Mouse (Mus musculus) ovary, postnatal 10 days (tissue): ENCODE measurements around the gene Cnksr1.
"Not testable (repeated sequence)": the region's sequence is repeated elsewhere in the genome, so short reads cannot be mapped to it uniquely, and the experiment has no call there.

Experiments
- DNase-seq: peaks from one replicate; pipeline ENCODE4 v3.0.0; 2022; ENCODE audit warnings: low spot score

Gene Cnksr1

GRCm38 (mm10) chr4:134238279-134238651, at the start of gene Cnksr1:
Gene Cnksr1, minus strand, starts transcription at chr4:134238399.
- peak; percentile 62 for DNase-seq

DNA sequence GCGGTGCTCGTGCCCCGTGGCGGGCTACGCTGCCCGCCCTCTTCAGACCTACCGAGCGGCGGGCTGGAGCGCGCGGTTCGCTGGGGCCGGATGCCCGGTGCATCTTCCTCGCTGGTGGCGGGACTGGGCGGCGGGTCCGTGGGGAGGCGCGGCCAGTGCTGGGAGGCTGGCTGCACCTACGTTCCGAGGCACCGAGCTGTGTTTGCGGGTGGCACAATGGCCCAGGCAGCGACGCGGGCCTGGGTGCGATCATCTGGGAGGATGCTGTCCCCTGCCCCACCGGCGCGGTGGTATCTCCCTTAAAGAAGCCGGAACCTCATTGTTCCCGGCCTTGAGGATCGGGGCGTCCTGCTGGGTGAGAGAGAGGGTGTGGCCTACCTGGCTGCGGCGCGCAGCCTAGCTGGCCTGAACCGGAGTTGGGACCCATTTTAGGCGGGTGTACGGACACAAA, 49.4 kb upstream of the Cnksr1 start, which contains the start of gene Pdik1l:
Gene Pdik1l, minus strand, starts transcription at position 321 of the 451 bp plus-strand sequence.
- DNase-seq = peak; percentile 57

DNA sequence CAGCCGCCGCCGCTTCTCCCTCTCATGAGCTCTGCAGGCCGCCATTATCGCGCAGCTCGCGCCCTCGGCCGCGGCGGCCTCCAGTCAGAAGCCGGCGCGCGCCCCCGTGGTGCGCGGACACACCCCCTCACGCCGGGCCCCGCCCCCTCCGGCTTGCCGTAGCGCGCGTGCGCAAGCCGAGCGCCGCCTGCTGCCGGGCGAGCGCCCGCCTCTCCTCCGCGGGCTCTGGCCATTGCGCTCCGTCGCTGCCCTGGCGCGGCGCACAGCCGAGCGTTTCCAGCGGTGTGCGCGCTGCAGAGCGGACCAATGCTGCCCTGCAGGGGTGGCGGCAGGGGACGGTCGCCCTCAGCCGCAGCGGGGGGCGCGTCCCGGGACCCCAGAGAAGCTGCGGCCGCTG, 49.0 kb upstream of the Cnksr1 start:
- peak; percentile 97 for DNase-seq

DNA sequence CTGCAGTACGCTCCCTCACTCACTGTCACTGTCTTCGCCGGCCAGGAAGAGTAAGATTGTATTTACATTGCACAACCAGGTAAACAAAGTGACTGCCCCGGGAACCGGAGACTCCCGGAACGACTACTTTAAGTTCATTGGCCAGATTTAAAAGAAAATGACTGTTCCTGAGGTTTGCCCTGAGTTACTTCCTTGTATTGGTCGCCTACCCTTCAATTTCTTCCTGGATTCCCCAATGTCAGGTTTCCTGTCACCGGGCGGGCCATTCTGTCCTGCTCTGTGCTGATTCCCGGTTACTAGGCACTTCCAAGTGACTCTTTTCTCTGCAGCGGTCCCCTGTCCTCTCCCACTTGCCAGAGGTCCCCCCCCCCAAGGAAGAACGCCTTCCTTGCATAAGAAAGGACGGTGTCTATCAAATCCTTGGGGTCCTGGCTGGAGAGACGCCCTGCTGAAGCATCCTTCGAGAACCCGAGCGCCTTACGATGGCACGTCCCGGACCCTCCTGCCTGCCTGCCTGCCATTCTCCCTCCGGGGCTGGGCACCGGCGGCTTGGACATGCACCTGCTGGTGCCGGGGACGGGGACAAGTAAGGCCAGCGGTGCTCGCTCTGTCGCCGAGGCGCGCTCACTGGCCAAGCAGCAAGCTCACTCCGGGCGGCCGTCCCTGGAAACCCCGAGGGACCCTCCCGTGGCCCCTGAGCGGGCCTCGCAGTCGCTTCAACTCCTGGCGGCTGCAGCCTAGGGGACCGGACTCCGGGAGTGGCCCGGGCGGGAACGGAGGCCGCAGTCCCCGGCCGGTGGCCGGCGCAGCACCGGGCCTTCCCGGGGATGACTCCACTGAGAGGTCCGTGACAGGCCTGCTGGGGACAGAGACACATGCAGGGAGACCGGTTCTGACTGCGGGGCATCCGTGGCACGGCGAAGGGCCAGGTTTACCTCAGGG, 48.3 kb upstream of the Cnksr1 start:
- DNase-seq = no peak

- DNase-seq = no peak
Observed at GRCm38 (mm10) chr4:134284942-134285341, 46.7 kb upstream of the Cnksr1 start.

- no peak for DNase-seq
Observed at GRCm38 (mm10) chr4:134273417-134274345, 35.5 kb upstream of the Cnksr1 start.

DNA sequence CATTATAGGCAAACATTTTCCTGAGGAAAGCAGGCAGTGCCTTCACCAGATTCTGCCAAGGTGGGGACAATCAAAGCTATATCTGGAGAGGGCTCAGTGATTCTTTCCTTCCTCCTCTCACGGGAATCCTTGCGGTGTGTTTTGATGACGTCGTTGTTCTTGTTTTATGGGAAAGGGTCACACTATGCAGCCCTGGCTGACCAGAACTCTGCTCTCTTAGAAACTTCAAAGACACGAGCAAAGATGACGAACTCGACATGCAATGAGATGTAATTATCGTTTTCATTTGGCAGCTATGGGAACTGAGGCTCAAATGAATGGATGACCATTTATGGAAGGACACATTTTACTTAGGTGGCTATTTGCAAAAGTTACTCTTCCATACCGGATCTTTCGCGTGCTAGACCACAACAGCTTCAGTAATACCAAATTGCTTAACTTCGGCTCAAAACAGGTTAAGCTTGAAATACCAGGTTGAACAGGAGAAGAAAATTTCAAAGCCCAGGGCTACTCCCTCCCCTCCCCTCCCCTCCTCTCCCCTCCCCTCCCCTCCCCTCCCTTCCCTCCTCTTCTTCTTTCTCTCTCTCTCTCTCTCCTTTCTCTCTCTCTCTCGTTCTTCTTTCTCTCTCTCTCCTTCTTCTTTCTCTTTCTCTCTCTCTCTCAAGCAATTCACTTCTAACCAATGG, 34.7 kb upstream of the Cnksr1 start:
- no peak for DNase-seq

DNA sequence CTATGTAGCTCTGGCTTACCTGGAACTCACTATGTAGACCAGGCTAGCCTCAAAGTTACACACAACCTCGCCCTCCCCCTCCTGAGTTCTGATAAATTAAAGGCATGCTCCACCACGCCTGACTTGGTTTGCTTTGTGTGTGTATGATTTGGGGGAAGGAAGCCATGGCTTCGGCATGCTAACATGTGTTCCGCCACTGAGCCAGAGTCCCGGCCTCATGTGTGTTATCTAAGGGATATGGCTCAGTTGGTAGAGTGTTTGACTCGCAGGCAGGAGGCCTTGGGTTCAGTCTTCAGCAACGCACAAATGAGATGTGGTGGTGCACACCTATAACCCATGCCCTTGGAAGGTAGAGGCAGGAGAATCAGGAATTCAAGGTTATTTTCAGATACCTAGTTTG, 33.8 kb upstream of the Cnksr1 start:
- DNase-seq = no peak

- DNase-seq = not testable (repeated sequence)
Observed at GRCm38 (mm10) chr4:134269622-134270021, 31.4 kb upstream of the Cnksr1 start.

DNA sequence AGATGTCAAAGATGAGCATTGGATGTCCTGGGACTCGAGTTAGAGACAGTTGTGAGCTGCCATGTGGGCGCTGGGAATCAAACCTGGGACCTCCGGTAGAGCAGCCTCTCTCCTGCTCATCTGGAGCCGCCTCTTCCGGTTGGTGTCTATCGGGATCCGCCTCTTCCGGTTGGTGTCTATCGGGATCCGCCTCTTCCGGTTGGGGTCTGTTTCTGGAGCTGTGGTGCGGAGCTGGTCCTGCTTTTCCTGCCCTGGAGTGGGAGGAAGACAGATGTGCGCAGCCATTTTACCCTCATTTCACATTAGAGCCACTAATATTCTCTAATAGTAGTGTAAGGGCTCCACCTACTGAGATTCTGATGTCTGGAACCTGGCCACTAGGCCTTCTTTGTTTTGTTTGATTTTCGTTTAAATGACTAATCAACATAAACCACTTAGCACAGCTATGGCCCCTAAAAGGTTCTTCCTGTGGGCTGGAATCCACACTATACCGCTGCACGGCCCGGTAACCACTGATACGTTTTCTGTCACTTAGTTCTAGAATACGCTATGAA, 30.0 kb upstream of the Cnksr1 start:
- DNase-seq = no peak

DNA sequence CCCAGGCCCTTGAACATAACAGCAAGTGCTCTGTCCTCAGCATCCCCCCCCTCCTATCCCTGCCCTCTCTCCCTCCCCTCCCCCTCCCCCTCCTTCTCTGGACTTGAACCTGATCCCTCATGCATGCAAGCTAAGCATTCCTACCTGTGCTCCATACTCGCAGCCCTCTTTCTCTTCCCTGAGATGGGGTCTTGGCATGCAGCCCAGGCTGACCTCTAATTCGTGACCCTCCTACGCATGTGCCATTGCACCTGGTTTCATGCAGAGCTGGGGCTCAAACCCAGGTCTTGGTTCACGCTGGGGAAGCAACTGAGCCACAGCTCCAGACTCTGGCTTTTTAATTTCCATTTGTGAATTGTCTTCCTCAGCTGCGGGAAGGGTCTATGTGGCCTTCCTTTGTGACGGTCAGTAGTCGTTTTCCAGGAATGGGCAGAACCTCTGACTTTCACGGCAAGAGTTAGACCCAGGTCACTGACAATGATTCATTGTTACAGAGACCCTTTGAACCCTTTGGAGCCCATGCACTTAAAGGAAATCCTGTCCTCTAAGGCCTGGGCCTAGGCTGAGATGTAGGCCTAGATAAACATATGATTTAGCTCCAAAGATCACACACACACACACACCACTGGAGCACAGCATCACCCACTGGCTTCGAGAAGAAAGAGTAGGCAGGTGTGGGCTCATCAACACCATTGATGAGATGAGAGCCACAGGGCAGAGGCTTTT, 27.8 kb upstream of the Cnksr1 start:
- DNase-seq = no peak

GRCm38 (mm10) chr4:134263191-134263590, 25.0 kb upstream of the Cnksr1 start:
- DNase-seq = no peak

- DNase-seq = no peak
Observed at GRCm38 (mm10) chr4:134258354-134258753, 20.2 kb upstream of the Cnksr1 start.

GRCm38 (mm10) chr4:134257198-134258009, 19.2 kb upstream of the Cnksr1 start:
- no peak for DNase-seq

DNA sequence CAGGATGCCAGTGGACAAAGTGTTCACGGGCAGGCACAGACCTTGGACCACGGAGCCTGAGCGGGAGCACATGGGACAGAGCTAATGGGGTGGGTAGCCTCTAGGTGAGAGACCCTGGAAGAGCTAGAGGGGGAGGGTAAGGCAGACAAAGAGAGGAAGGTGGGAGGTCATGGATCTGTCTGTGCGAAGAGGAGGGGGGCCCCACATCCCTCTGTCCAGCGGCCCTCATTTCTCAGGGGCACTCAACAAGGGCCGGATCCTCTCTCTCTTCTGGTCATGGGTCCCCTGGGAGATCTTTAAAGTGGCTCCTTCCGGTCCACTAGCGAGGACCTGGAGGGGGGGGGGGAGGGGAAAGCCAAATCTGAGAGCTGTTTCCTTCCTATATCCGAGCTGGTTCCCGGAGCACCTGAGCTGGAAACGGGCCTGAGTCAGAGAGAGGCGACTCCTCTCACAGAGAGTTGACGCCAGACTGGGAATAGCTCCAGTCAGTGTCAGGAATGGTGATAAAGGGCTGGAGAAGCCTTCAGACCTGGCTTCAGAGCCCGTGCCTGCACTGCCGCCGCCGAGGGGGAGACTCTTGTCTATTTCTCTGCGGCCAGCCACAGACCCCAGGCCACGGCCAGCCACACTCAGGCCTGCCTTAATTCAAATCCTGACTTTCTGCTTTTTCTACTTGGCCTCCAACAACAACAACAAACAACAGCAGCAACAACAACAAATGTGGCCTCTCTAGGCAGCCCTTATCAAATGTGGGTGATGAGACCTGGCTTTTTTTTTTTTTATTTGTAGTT, 18.4 kb upstream of the Cnksr1 start:
- DNase-seq = no peak

- no peak for DNase-seq
Observed at GRCm38 (mm10) chr4:134255854-134256253, 17.7 kb upstream of the Cnksr1 start.

- DNase-seq = no peak
Observed at GRCm38 (mm10) chr4:134254835-134255234, 16.6 kb upstream of the Cnksr1 start.

DNA sequence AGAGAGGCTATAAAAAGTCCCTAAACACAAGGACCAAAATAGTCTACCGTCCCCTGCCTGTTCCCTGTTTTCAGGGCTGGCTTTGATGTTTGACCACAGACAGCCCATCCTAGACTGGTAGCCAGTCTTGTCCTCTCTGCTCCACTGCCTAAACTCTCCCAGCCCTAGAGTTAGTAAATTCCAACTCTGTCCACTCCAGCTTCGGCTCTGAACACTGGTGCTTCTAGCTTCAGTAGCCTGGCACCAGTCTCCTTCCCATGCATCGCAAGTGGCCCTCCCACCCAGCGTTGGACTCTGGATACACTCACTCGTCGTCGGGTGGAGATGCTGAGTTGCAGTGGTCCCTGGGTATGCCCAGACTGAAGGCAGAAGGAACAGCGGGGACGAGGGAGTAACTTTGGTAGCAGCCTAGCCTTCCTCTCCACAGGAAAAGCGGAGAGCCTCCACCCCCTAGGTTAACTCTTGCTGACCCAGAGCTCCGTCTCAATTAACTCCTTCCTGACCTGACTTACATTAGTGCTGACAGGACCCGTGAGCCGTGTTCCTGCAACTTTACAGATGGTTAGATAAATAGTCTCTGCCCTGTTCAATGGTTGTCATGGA, 15.6 kb upstream of the Cnksr1 start, which contains the start of gene Grrp1:
Gene Grrp1, minus strand, starts transcription at position 385 of the 603 bp plus-strand sequence.
- no peak for DNase-seq
